Mouse (Mus musculus) embryonic fibroblast, embryonic 13.5 days (primary cell): ENCODE measurements around the gene Zfp991.
"Not testable (repeated sequence)": the region's sequence is repeated elsewhere in the genome, so short reads cannot be mapped to it uniquely, and the experiment has no call there.

Experiments used
- CTCF ChIP-seq: IDR thresholded peaks from 2 replicates; pipeline ENCODE4 v1.5.1; 2011; ENCODE audit warnings: mild to moderate bottlenecking, control low read depth, low read length, moderate library complexity, borderline replicate concordance; ENCODE audit not compliant: insufficient read depth
- POLR2A ChIP-seq: IDR thresholded peaks from 2 replicates; pipeline ENCODE4 v1.6.1; 2011; ENCODE audit warnings: low read depth, mild to moderate bottlenecking, control low read depth, low read length, moderate library complexity

DNA sequence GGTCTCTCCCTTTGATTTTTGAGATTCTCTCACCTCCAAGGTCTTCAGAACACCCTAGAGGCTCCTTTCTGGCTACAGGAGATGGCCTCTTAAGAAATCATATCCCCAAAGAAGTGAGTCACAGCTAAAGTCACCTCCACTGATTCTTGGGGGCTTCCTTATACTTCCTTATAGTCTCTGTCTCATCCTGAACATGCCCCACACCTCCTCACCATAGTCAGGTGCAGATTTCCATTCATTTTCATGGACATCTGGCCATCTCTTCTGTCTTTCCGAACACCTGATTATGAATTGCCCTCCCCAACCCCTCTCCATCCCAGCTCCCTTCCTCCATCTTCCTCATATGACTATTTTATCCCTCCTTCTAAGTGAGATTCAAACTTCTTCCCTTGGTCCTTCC lies 9.6 kb upstream of the Zfp991 start:
- TF ChIP-seq CTCF, POLR2A: not testable (repeated sequence)
